Mouse (Mus musculus): ENCODE results near the gene Ifna5. TPM values are rescaled to one million over a fixed set of nuclear protein-coding genes. Genes with fewer than 3 reads are reported as not detected.

Ifna5 gene
- polyA plus RNA-seq (2015; fragmentation: Nextera tagmentation; extraction: Ambion mirVana), result not detected in 2 replicates

DNA sequence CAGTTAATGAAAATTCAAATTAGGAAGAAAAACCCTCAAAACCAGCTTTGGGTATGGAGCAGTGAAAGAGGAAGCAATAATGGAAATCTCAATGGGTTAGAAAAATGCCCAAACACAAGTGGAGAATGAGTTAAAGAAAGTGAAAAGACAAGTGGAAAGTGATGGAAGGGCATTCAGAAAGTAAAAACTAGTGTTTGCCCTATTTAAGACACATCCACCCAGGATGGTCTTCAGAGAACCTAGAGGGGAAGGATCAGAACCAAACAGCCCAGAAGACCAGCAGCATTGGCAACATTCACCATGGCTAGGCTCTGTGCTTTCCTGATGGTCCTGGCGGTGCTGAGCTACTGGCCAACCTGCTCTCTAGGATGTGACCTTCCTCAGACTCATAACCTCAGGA lies at the start of gene Ifna5:
TSS of gene Ifna5 (plus strand) at position 301 of the 400 bp plus-strand sequence.

DNA sequence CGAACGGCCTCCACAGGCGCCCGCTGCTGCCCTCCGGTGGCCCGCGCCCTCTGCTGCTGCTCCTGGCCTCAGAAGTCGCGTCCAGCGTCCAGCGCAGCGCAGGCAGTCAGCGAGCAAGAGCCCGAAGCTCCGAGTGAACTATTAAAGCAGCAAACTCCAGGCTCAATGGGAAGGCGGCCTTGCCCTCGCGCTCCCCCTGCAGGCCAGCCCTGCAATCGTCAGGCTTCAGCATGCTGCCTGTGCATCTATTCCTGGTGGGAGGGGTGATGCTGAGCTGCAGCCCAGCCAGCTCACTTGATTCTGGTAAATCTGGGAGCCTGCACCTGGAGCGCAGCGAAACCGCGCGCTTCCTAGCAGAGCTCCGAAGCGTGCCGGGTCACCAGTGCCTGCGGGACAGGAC lies 46.9 kb upstream of the Ifna5 start, which contains the start of gene Gm13277:
TSS of gene Gm13277 (plus strand) at position 231 of the 400 bp plus-strand sequence.

DNA sequence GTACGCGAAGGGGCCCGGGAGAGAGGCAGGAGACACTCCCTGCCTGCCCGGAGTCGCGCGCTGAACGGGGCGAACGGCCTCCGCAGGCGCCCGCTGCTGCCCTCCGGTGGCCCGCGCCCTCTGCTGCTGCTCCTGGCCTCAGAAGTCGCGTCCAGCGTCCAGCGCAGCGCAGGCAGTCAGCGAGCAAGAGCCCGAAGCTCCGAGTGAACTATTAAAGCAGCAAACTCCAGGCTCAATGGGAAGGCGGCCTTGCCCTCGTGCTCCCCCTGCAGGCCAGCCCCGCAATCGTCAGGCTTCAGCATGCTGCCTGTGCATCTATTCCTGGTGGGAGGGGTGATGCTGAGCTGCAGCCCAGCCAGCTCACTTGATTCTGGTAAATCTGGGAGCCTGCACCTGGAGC lies 44.1 kb upstream of the Ifna5 start, which contains the start of gene Gm13278:
TSS of gene Gm13278 (plus strand) at position 301 of the 400 bp plus-strand sequence.

GRCm38 (mm10) chr4:88793936-88794675 lies 41.2 kb upstream of the Ifna5 start, which contains the start of gene Gm13275:
Gene Gm13275 (plus strand): TSS chr4:88794487.

GRCm38 (mm10) chr4:88797097-88797496 lies 38.2 kb upstream of the Ifna5 start, which contains the start of gene Gm13279:
Gene Gm13279 (plus strand): TSS chr4:88797397.

DNA sequence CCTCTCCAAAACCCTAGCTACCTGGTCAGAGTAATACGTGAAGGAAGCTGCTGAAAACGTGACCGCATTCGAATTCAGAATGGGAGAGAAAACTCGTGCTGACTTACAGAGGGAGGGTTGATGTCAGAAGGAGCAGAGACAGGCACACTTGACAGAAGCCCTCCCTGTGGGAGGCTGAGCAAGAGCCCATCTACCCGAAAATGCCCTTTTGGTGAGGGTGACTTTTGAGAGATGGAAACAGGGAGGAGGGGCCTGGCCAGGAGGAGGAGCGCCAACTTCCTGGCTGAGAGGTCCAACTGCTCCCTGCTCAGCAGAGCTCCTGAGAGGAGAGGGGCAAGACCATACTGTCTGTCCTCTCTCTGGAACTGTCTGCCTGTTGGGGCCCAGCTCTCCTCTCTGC lies 36.0 kb upstream of the Ifna5 start, which contains the start of gene Gm13285:
TSS of gene Gm13285 (plus strand) at position 301 of the 400 bp plus-strand sequence.

GRCm38 (mm10) chr4:88802954-88803353 lies 32.4 kb upstream of the Ifna5 start, which contains the start of gene Gm13287:
Gene Gm13287 (plus strand): TSS chr4:88803254.

DNA sequence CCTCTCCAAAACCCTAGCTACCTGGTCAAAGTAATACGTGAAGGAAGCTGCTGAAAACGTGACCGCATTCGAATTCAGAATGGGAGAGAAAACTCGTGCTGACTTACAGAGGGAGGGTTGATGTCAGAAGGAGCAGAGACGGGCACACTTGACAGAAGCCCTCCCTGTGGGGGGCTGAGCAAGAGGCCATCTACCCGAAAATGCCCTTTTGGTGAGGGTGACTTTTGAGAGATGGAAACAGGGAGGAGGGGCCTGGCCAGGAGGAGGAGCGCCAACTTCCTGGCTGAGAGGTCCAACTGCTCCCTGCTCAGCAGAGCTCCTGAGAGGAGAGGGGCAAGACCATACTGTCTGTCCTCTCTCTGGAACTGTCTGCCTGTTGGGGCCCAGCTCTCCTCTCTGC lies 30.1 kb upstream of the Ifna5 start, which contains the start of gene Gm13288:
TSS of gene Gm13288 (plus strand) at position 301 of the 400 bp plus-strand sequence.

DNA sequence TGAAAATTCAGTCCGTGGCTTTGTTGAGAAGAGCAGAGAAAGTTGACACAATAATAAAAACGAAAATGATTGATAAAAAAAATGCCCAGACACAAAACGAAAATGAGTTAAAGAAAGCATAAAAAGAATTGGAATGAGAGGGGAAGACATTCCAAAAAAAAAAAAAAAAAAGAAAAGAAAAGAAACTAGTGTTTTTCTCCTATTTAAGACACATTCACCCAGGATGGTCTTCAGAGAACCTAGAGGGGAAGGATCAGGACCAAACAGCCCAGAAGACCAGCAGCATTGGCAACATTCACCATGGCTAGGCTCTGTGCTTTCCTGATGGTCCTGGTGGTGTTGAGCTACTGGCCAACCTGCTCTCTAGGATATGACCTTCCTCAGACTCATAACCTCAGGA lies 19.4 kb upstream of the Ifna5 start, which contains the start of gene Ifna7:
TSS of gene Ifna7 (plus strand) at position 301 of the 400 bp plus-strand sequence.

GRCm38 (mm10) chr4:88819659-88820058 lies 15.7 kb upstream of the Ifna5 start, which contains the start of gene Ifna11:
Gene Ifna11 (plus strand): TSS chr4:88819959.

GRCm38 (mm10) chr4:88827116-88827515 lies 8.2 kb upstream of the Ifna5 start, which contains the start of gene Ifna6:
Gene Ifna6 (plus strand): TSS chr4:88827416.

GRCm38 (mm10) chr4:88841438-88841911 lies 6.2 kb downstream of the Ifna5 start, which contains the start of gene Ifna4:
Gene Ifna4 (plus strand): TSS chr4:88841861.

GRCm38 (mm10) chr4:88849698-88850097 lies 14.4 kb downstream of the Ifna5 start, which contains the start of gene Ifna1:
Gene Ifna1 (plus strand): TSS chr4:88850087.

GRCm38 (mm10) chr4:88880101-88880500 lies 44.8 kb downstream of the Ifna5 start, which contains the start of gene Ifne:
Gene Ifne (minus strand): TSS chr4:88880201.

Other genes with a start within 250 kb of the Ifna5 start
- gene Ifna9, start 243.1 kb upstream of the Ifna5 start, polyA plus RNA-seq (2015; fragmentation: Nextera tagmentation; extraction: Ambion mirVana), result not detected in 2 replicates
- gene Ifna12, start 232.1 kb upstream of the Ifna5 start, polyA plus RNA-seq (2015; fragmentation: Nextera tagmentation; extraction: Ambion mirVana), result not detected in 2 replicates
- not detected in 2 replicates for gene C87499, start 201.1 kb upstream of the Ifna5 start, polyA plus RNA-seq (2015; fragmentation: Nextera tagmentation; extraction: Ambion mirVana)
- gene Ifna13, start 191.1 kb upstream of the Ifna5 start, polyA plus RNA-seq (2015; fragmentation: Nextera tagmentation; extraction: Ambion mirVana), result not detected in 2 replicates
- gene Ifna16, start 158.6 kb upstream of the Ifna5 start, polyA plus RNA-seq (2015; fragmentation: Nextera tagmentation; extraction: Ambion mirVana), result not detected in 2 replicates
- not detected in 2 replicates for gene Ifna2, start 151.6 kb upstream of the Ifna5 start, polyA plus RNA-seq (2015; fragmentation: Nextera tagmentation; extraction: Ambion mirVana)
- gene Ifnab, start 144.2 kb upstream of the Ifna5 start, polyA plus RNA-seq (2015; fragmentation: Nextera tagmentation; extraction: Ambion mirVana), result not detected in 2 replicates
- 0.13 and 0.36 TPM in 2 replicates for gene Gm26566, start 113.7 kb upstream of the Ifna5 start, polyA plus RNA-seq (2015; fragmentation: Nextera tagmentation; extraction: Ambion mirVana)
- gene Klhl9, start 113.1 kb upstream of the Ifna5 start, polyA plus RNA-seq (2015; fragmentation: Nextera tagmentation; extraction: Ambion mirVana), result 48.9 and 52.6 TPM in 2 replicates
- gene Gm13271, start 80.7 kb upstream of the Ifna5 start, polyA plus RNA-seq (2015; fragmentation: Nextera tagmentation; extraction: Ambion mirVana), result not detected in 2 replicates
- 0.15 and 0.18 TPM in 2 replicates for gene Gm13283, start 75.4 kb upstream of the Ifna5 start, polyA plus RNA-seq (2015; fragmentation: Nextera tagmentation; extraction: Ambion mirVana)
- 0.15 TPM in 1 of 2 replicates, not detected in the other for gene Gm13290, start 61.7 kb upstream of the Ifna5 start, polyA plus RNA-seq (2015; fragmentation: Nextera tagmentation; extraction: Ambion mirVana)
- not detected in 2 replicates for gene Gm13289, start 58.6 kb upstream of the Ifna5 start, polyA plus RNA-seq (2015; fragmentation: Nextera tagmentation; extraction: Ambion mirVana)
- not detected in 2 replicates for gene Gm13272, start 55.7 kb upstream of the Ifna5 start, polyA plus RNA-seq (2015; fragmentation: Nextera tagmentation; extraction: Ambion mirVana)
- gene Ifnz, start 53.4 kb upstream of the Ifna5 start, polyA plus RNA-seq (2015; fragmentation: Nextera tagmentation; extraction: Ambion mirVana), result 0.26 and 0.27 TPM in 2 replicates
- not detected in 2 replicates for gene Gm13276, start 49.8 kb upstream of the Ifna5 start, polyA plus RNA-seq (2015; fragmentation: Nextera tagmentation; extraction: Ambion mirVana)
- not detected in 2 replicates for gene Gm13277, start 46.9 kb upstream of the Ifna5 start, polyA plus RNA-seq (2015; fragmentation: Nextera tagmentation; extraction: Ambion mirVana)
- not detected in 2 replicates for gene Gm13278, start 44.0 kb upstream of the Ifna5 start, polyA plus RNA-seq (2015; fragmentation: Nextera tagmentation; extraction: Ambion mirVana)
- gene Gm13275, start 41.0 kb upstream of the Ifna5 start, polyA plus RNA-seq (2015; fragmentation: Nextera tagmentation; extraction: Ambion mirVana), result not detected in 2 replicates
- gene Gm13279, start 38.1 kb upstream of the Ifna5 start, polyA plus RNA-seq (2015; fragmentation: Nextera tagmentation; extraction: Ambion mirVana), result not detected in 2 replicates
- 0.47 and 1.0 TPM in 2 replicates for gene Gm13285, start 35.9 kb upstream of the Ifna5 start, polyA plus RNA-seq (2015; fragmentation: Nextera tagmentation; extraction: Ambion mirVana)
- gene Gm13287, start 32.3 kb upstream of the Ifna5 start, polyA plus RNA-seq (2015; fragmentation: Nextera tagmentation; extraction: Ambion mirVana), result not detected in 2 replicates
- gene Gm13288, start 30.0 kb upstream of the Ifna5 start, polyA plus RNA-seq (2015; fragmentation: Nextera tagmentation; extraction: Ambion mirVana), result 0.10 TPM in 1 of 2 replicates, not detected in the other
- not detected in 2 replicates for gene Ifna7, start 19.3 kb upstream of the Ifna5 start, polyA plus RNA-seq (2015; fragmentation: Nextera tagmentation; extraction: Ambion mirVana)
- not detected in 2 replicates for gene Ifna11, start 15.6 kb upstream of the Ifna5 start, polyA plus RNA-seq (2015; fragmentation: Nextera tagmentation; extraction: Ambion mirVana)
- gene Ifna6, start 8.1 kb upstream of the Ifna5 start, polyA plus RNA-seq (2015; fragmentation: Nextera tagmentation; extraction: Ambion mirVana), result not detected in 2 replicates
- not detected in 2 replicates for gene Ifna4, start 6.3 kb downstream of the Ifna5 start, polyA plus RNA-seq (2015; fragmentation: Nextera tagmentation; extraction: Ambion mirVana)
- not detected in 2 replicates for gene Ifna1, start 14.6 kb downstream of the Ifna5 start, polyA plus RNA-seq (2015; fragmentation: Nextera tagmentation; extraction: Ambion mirVana)
- not detected in 2 replicates for gene Ifne, start 44.7 kb downstream of the Ifna5 start, polyA plus RNA-seq (2015; fragmentation: Nextera tagmentation; extraction: Ambion mirVana)

All from skeletal muscle tissue, postnatal 0 days (tissue).